Mouse (Mus musculus) embryonic facial prominence, embryonic 10.5 days (tissue): ENCODE data around the gene Nxph3. TPM values are rescaled to one million over a fixed set of nuclear protein-coding genes. Genes with fewer than 3 reads are reported as not detected.
"Not testable (repeated sequence)": the region's sequence is repeated elsewhere in the genome, so short reads cannot be mapped to it uniquely, and the experiment has no call there.

ENCODE experiments used
- DNase-seq: peaks from one replicate; pipeline ENCODE4 v3.0.0-alpha.2; 2017; ENCODE audit warnings: low spot score
- H3K27ac ChIP-seq: fragments of 300-500 bp; sonication (generic); replicated peaks from 2 replicates; pipeline ENCODE4 v1.5.1; 2016; ENCODE audit warnings: mild to moderate bottlenecking
- H3K27me3 ChIP-seq: fragments of 300-500 bp; sonication (generic); replicated peaks from 2 replicates; pipeline ENCODE4 v1.6.1; 2016; ENCODE audit warnings: low read depth, mild to moderate bottlenecking; ENCODE audit not compliant: poor library complexity, severe bottlenecking
- H3K36me3 ChIP-seq: fragments of 300-500 bp; sonication (generic); replicated peaks from 2 replicates; pipeline ENCODE4 v1.6.1; 2016; ENCODE audit warnings: mild to moderate bottlenecking, moderate library complexity
- H3K4me1 ChIP-seq: fragments of 300-500 bp; sonication (generic); 2 replicates; pipeline ENCODE4 v1.6.1; 2016
- H3K4me3 ChIP-seq: fragments of 300-500 bp; sonication (generic); 2 replicates; pipeline ENCODE4 v1.5.1; 2016; ENCODE audit warnings: mild to moderate bottlenecking, moderate library complexity
- H3K9me3 ChIP-seq: fragments of 300-500 bp; sonication (generic); 2 replicates; pipeline ENCODE4 v1.6.1; 2016; ENCODE audit warnings: mild to moderate bottlenecking
- WGBS: fragments of 180-500 bp; shearing (Covaris S2); methylation state at CpG from one replicate; pipeline ENCODE4 v1.1.7; 2016; 5-methylcytosine and 5-hydroxymethylcytosine counted together
- polyA plus RNA-seq: library from polyadenylated mRNA; unstranded; fragments of >200 nt; fragmentation: Nextera tagmentation; extraction: Ambion mirVana; gene quantifications from 2 replicates; pipeline ENCODE4 v1.2.1, GENCODE M21; 2016

Gene Nxph3
- polyA plus RNA-seq, 1 experiment from 2014 or later, result 0.54 TPM

DNA sequence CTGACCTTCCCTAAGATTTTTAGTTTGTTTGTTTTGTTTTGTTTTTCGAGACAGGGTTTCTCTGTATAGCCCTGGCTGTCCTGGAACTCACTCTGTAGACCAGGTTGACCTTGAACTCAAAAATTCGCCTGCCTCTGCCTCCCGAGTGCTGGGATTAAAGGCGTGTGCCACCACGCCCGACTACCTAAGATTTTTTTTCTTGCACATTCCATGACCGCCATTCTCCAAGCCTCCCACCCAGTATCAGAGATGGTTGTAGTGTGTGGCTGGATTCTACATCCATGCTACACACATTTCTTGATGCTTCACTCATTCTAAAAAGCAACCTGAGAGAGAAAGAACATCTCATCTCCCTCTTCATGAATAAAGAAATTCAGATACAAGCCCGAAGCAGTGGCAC, 12.5 kb downstream of the Nxph3 start:
- H3K36me3 ChIP-seq, result peaks cover 18% of the 10 kb centered on the region
- WGBS, result 84% methylated on average over 8 of the region's 8 CpGs
- H3K4me1 ChIP-seq, result peaks cover 18% of the 10 kb centered on the region
- not testable (repeated sequence) for H3K27ac ChIP-seq, H3K27me3 ChIP-seq, DNase-seq, H3K9me3 ChIP-seq, H3K4me3 ChIP-seq

DNA sequence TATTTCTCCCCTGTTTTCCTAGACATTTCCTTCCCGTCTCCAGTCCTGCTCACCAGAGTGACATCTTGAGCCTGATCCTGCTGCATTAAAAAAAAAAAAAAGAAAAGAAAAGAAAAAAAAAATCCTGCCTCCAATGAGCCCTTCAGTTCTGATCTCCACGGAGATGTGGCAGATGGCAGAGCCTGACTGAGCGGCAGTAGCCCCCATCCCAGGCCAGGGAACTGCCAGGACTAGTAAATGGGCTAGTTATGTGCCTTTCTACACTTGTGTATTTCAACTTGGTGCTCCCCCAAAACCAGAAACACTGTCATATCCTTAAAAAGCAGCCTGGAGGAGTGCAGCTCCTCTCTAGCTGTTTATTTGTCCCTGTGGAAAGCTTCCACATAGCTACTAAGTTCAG, 13.5 kb downstream of the Nxph3 start:
- H3K4me3 ChIP-seq, result no peak overlapping the region
- WGBS, result 55% methylated on average over 3 of the region's 3 CpGs
- no peak for DNase-seq
- no peaks in the 10 kb centered on the region for H3K27me3 ChIP-seq
- no peak overlapping the region for H3K27ac ChIP-seq
- peaks cover 18% of the 10 kb centered on the region for H3K4me1 ChIP-seq
- peaks cover 21% of the 10 kb centered on the region for H3K36me3 ChIP-seq
- no peaks in the 10 kb centered on the region for H3K9me3 ChIP-seq

DNA sequence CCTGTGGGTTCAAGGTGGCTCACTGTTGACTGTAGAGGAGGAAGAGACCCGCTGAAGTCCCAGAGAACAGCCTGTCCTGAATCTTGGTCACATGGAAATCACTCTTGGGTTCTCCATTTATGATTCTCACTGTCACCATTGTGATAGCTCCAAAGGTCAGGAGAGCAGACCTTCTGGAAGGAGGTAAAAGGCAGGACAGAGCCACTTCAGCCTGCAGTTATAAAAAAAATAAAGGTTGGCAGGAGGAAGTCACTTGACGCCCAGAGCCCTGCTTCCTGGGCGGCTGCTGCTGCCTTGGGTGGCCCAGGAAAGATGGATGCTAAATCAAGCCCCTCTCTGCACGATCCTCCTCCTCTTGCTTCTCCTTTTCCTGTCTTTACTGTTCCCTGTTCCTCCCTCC, 14.0 kb downstream of the Nxph3 start:
- H3K27ac ChIP-seq, result no peak overlapping the region
- 61% methylated on average over 4 of the region's 4 CpGs for WGBS
- DNase-seq, result no peak
- H3K4me1 ChIP-seq, result peaks cover 18% of the 10 kb centered on the region
- H3K4me3 ChIP-seq, result no peak overlapping the region
- no peaks in the 10 kb centered on the region for H3K9me3 ChIP-seq
- peaks cover 25% of the 10 kb centered on the region for H3K36me3 ChIP-seq
- H3K27me3 ChIP-seq, result no peaks in the 10 kb centered on the region

DNA sequence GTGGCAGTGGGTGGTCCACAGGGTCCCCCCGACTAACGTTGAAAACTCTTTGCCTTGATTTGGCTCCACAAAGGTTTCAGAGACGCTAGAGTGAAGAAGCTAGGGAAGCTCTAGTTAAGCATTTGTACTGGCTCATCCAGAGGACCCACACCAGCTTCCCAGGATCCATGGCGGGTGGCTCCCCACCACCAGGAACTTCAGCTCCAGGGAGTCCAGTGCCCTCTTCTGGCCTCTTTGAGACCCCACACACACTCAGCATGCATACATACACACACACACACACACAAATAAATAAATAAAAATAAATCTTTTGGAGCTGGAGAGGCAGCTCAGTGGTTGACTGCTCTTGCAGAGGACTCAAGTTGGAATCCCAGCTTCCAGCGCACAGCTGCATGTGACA, 16.4 kb downstream of the Nxph3 start:
- DNase-seq, result no peak
- WGBS, result 89% methylated on average over 5 of the region's 5 CpGs

DNA sequence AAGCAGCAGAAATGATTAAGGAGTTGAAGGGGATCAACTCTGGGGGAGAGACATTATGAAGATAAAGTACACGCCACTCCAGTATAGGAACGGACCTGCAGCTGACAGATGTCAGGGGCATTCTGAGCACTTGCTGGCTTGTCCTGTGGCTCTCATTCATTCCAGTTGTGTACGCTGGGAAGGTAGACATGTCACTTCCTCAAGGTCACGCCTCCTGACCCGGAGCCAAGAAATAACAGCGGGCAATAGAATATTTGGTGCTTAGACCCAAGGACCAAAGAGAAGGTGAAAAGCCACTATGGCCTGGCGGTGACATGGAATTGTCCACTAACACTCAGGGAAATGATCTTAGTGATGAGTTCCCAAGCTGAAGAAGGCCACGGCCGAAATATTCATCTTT, 18.5 kb downstream of the Nxph3 start:
- 84% methylated on average over 9 of the region's 9 CpGs for WGBS

More for the DNA sequence above, 16.4 kb downstream of the Nxph3 start:
- Histone ChIP-seq H3K4me3 (no peak overlapping the region), H3K36me3 (peaks cover 49% of the 10 kb centered on the region), H3K4me1 (peaks cover 3% of the 10 kb centered on the region; the same call in 1 of the 2 replicates), H3K9me3 (no peaks in the 10 kb centered on the region), H3K27ac (no peak overlapping the region), H3K27me3 (no peaks in the 10 kb centered on the region)

DNA sequence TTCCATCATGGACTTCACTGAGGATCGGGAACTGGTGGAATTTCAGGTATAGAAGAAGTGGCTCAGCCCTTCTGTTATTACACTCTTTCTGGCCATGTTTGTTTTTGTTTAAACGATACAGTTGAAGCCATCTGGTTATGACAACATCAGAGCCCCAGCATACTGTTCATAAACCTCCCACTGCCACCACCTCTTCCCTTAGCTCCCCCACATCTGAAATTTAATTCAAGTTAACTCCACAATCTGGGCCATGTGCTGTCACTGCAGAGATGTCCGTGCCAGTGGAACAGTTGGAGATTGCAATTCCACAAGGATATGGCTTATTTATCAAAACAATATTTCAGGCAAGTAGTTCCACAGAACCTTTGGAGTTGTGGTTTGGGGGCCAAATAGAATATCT, 20.0 kb downstream of the Nxph3 start:
- no peak overlapping the region for H3K27ac ChIP-seq
- 91% methylated on average over 3 of the region's 3 CpGs for WGBS
- no peak for DNase-seq
- peaks cover 6% of the 10 kb centered on the region for H3K4me1 ChIP-seq
- no peak overlapping the region for H3K4me3 ChIP-seq
- peaks cover 81% of the 10 kb centered on the region for H3K36me3 ChIP-seq
- no peaks in the 10 kb centered on the region for H3K9me3 ChIP-seq
- no peaks in the 10 kb centered on the region for H3K27me3 ChIP-seq

More for the DNA sequence above, 18.5 kb downstream of the Nxph3 start:
- no peak overlapping the region for H3K27ac ChIP-seq
- peaks cover 9% of the 10 kb centered on the region; the same call in 1 of the 2 replicates for H3K4me1 ChIP-seq
- no peaks in the 10 kb centered on the region for H3K27me3 ChIP-seq
- no peaks in the 10 kb centered on the region for H3K9me3 ChIP-seq
- no peak overlapping the region for H3K4me3 ChIP-seq
- DNase-seq, result no peak
- H3K36me3 ChIP-seq, result peaks cover 68% of the 10 kb centered on the region

DNA sequence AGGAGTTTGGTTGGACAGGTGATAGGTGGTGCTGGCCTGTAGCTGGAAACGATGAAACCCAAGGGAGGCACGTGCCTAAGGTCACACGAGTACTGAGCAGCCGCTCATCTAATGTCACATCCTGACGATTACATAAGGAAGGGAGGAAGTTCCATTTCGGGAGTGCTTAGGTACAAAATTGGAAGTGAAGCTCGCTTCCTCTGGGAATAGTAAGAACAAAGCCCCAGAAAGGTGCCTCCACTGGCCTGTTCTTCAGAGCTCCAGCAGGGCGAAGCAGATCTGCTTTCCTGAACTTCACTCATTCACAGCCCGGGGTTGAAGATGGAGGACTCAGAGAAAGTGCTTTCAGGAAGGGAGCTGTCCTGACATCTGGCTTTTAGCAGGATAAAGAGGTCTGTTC, 20.4 kb downstream of the Nxph3 start:
- WGBS, result 79% methylated on average over 9 of the region's 9 CpGs
- Histone ChIP-seq H3K36me3 (peaks cover 83% of the 10 kb centered on the region), H3K27me3 (no peaks in the 10 kb centered on the region), H3K27ac (no peak overlapping the region), H3K4me3 (no peak overlapping the region), H3K9me3 (no peaks in the 10 kb centered on the region), H3K4me1 (peaks cover 10% of the 10 kb centered on the region)
- no peak for DNase-seq

DNA sequence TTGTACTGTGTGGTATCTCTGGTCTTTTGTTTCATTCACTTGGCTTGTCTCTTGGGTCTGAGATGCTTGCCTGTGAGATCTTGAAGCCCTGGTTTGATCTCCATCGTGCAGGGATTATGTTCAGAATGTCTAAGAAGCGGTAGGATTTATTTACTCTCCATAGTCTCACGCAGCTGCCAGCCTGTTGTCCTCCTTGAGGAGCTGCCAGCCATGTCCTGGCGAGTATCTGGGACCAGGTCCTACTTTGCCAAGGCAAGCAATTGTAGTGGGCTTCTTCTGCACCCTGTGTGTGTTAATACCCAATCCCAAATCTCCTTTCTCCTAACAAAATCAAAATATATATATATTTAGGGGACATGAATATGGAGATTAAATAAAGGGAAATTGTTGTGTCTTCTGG, 21.4 kb downstream of the Nxph3 start:
- Histone ChIP-seq H3K4me3 (no peak overlapping the region), H3K4me1 (peaks cover 19% of the 10 kb centered on the region), H3K27me3 (no peaks in the 10 kb centered on the region), H3K9me3 (no peaks in the 10 kb centered on the region), H3K36me3 (peaks cover 85% of the 10 kb centered on the region), H3K27ac (no peak overlapping the region)
- 89% methylated on average over 4 of the region's 4 CpGs for WGBS
- no peak for DNase-seq

DNA sequence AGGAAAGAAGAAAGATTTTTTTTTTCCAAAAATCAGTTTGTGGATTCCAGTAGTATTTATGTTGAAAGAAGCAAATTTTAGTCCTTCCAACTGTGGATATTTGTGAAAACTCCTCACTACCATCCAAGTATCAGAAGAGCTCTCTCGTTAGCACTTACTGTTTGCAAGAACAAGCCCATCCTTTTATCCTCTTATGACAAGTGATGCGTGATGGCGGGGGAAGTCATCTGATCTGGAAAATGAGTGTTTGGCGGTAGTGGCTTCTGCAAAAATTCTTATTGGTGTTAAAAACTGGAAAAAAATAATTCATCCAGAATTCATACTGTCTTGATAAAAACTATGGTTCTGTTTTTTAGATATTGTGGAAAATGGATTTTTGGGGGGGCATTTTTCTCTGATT, 22.1 kb downstream of the Nxph3 start:
- Histone ChIP-seq H3K9me3 (no peaks in the 10 kb centered on the region), H3K4me3 (no peak overlapping the region), H3K27me3 (no peaks in the 10 kb centered on the region), H3K36me3 (peaks cover 84% of the 10 kb centered on the region), H3K27ac (no peak overlapping the region), H3K4me1 (peaks cover 19% of the 10 kb centered on the region)
- WGBS, result 62% methylated on average over 4 of the region's 4 CpGs
- no peak for DNase-seq

DNA sequence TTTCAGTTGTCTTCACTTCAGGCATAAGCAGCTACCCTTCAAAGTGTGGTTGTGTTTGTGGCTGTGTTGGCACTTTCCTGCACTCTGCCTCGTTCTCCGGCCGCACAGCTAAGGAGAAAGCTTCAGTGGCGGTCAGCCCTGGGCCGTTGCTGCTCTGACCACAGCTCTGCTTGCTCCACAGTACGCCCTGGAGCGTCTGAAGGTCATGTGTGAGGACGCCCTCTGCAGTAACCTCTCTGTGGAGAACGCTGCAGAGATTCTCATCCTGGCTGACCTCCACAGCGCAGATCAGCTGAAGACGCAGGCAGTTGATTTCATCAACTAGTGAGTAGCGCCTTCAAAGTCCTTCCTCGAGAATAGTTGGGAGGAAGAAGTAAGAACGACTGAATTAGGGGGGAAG, 24.3 kb downstream of the Nxph3 start:
- DNase-seq, result no peak
- Histone ChIP-seq H3K4me3 (no peak overlapping the region), H3K4me1 (peaks cover 19% of the 10 kb centered on the region), H3K27ac (no peak overlapping the region), H3K9me3 (no peaks in the 10 kb centered on the region), H3K36me3 (peaks cover 96% of the 10 kb centered on the region), H3K27me3 (no peaks in the 10 kb centered on the region)
- WGBS, result 62% methylated on average over 14 of the region's 14 CpGs

DNA sequence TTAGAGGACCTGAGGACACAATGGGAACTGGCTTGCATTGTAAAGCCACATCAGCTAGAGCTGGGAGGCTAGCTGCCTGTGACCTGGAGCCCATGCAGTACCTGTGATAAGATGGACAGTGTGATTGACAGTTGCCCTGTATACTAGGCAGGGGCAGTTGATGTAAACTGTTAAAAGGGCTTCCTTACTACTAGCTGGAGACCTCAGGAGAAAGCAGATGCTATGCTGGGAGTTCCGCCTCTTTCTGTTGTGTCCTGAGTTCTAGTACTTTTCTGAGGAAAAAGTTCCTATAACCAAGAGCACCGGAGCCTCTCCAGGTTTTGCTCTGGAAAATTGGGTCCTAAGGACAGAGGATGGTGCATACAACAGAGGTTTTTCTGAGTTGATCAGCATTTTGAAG, 27.1 kb downstream of the Nxph3 start:
- Histone ChIP-seq H3K4me3 (no peak overlapping the region), H3K4me1 (peaks cover 19% of the 10 kb centered on the region), H3K36me3 (peaks cover 97% of the 10 kb centered on the region), H3K9me3 (no peaks in the 10 kb centered on the region), H3K27me3 (no peaks in the 10 kb centered on the region), H3K27ac (no peak overlapping the region)
- 95% methylated on average over 2 of the region's 2 CpGs for WGBS
- no peak for DNase-seq

DNA sequence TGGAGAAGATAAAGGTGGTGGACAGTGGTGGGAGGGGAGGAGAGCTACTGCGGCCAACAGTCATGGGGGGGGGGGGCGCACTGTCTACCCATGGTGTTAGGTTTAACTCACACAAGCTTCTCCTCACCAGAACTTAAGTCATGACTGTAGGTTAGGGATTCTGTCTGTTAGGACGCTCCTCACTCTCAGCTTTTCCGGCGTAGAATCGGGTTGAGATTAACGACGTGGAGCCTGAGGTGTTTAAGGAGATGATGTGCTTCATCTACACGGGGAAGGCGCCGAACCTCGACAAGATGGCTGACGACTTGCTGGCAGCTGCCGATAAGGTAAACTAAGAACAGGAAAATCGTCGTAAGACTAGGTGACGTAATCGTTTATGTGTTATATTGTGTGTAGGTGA, 28.7 kb downstream of the Nxph3 start:
- H3K27ac ChIP-seq, result no peak overlapping the region
- no peaks in the 10 kb centered on the region for H3K27me3 ChIP-seq
- DNase-seq, result no peak
- WGBS, result 96% methylated on average over 18 of the region's 18 CpGs
- peaks cover 86% of the 10 kb centered on the region for H3K36me3 ChIP-seq
- H3K4me1 ChIP-seq, result peaks cover 13% of the 10 kb centered on the region
- H3K9me3 ChIP-seq, result no peaks in the 10 kb centered on the region
- no peak overlapping the region for H3K4me3 ChIP-seq

DNA sequence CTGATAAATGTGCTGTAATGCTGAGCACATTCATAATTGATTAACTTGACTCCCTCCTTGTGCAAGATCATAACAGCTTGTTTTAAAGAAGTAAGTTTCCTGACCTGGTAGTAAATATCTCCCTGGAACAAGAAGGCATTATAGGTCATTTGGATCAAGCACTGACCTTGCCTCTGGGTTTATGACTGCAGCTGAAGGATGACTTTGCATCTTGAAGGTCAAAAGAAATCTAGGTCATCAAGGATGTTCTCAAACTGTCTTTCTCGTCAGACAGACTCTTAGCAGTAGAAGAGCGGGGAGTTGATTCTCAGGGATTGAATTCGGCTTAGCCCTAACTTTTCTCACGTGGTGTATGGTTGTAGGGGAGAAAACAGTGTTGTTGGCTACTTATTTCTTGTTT, 33.7 kb downstream of the Nxph3 start:
- H3K4me3 ChIP-seq, result no peak overlapping the region
- no peaks in the 10 kb centered on the region for H3K27me3 ChIP-seq
- WGBS, result 90% methylated on average over 4 of the region's 4 CpGs
- no peaks in the 10 kb centered on the region for H3K9me3 ChIP-seq
- no peaks in the 10 kb centered on the region for H3K4me1 ChIP-seq
- peaks cover 73% of the 10 kb centered on the region for H3K36me3 ChIP-seq
- no peak for DNase-seq
- H3K27ac ChIP-seq, result no peak overlapping the region

DNA sequence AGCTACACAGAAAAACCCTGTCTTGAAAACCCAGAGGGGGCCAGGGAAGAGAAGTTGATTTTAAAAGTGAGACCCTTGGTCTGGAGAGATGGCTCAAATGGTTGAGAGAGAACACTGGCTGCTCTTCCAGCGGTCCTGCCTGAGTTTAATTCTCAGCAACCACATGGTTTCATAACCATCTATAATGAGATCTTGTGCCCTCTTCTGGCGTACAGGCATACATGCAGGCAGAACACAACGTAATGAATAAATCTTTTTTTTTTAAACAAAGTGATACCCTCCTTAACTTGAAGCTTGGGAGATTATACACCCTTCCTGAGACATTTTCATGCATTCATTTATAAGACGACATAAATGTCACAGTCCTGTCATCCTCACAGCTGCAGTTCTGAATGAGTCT, 34.9 kb downstream of the Nxph3 start:
- Histone ChIP-seq H3K4me1 (no peaks in the 10 kb centered on the region), H3K9me3 (no peaks in the 10 kb centered on the region), H3K27me3 (no peaks in the 10 kb centered on the region), H3K4me3 (no peak overlapping the region), H3K36me3 (peaks cover 73% of the 10 kb centered on the region), H3K27ac (no peak overlapping the region)
- 86% methylated on average over 4 of the region's 4 CpGs for WGBS
- DNase-seq, result no peak
